Mouse (Mus musculus): Measurements from ENCODE around the gene Pla2r1. TPM values are rescaled to one million over a fixed set of nuclear protein-coding genes. Genes with fewer than 3 reads are reported as not detected.
A peak's percentile ranks its signal among the peaks of the same experiment; 100 is the strongest.

Pla2r1 gene
- polyA plus RNA-seq, 1 experiment from 2014 or later = 1.7 TPM

DNA sequence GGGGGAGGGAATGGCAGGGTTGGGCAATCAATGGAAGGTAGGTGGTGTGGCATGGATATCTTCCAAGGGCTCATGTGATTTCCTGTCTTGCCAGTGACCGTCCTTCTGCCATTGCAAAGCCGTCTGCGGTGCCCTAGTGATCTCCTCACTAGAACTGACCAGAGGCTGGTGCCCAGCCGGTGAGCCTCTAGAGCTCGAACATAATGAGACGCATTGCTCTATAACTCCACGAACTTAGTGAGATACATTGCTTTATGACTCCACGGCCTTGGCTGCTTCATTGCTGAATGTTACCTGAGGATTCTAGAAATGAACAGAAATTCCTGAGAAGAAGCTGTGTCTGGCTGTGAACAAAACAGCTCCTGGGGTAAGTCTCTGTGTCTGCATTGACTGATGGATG lies 12.8 kb downstream of the Pla2r1 start:
- ATAC-seq (ENCODE audit: insufficient read depth, low FRiP score, low read depth) = no peak
- Histone ChIP-seq H3K4me3 (replicated peaks) (no peak overlapping the region), H3K27ac (no peak overlapping the region), H3K9me3 (no peaks in the 10 kb centered on the region), H3K4me2 (no peak overlapping the region), H3K36me3 (no peaks in the 10 kb centered on the region), H3K4me1 (no peaks in the 10 kb centered on the region), H3K27me3 (replicated peaks) (no peaks in the 10 kb centered on the region), H3K9ac (no peak overlapping the region)
- WGBS = 85% methylated on average over 8 of the region's 8 CpGs

GRCm38 (mm10) chr2:60538710-60539109 lies 14.4 kb downstream of the Pla2r1 start:
- no peaks in the 10 kb centered on the region for H3K27me3 ChIP-seq (replicated peaks)
- no peak overlapping the region for H3K9ac ChIP-seq
- H3K9me3 ChIP-seq = no peaks in the 10 kb centered on the region
- 73% methylated on average over 5 of the region's 5 CpGs for WGBS
- H3K36me3 ChIP-seq = no peaks in the 10 kb centered on the region
- no peak for ATAC-seq (ENCODE audit: insufficient read depth, low FRiP score, low read depth)
- H3K4me1 ChIP-seq = no peaks in the 10 kb centered on the region
- H3K27ac ChIP-seq = no peak overlapping the region
- H3K4me3 ChIP-seq (replicated peaks) = no peak overlapping the region
- H3K4me2 ChIP-seq = no peak overlapping the region

GRCm38 (mm10) chr2:60538274-60538673 lies 14.8 kb downstream of the Pla2r1 start:
- Histone ChIP-seq H3K36me3 (no peaks in the 10 kb centered on the region), H3K4me1 (no peaks in the 10 kb centered on the region), H3K27me3 (replicated peaks) (no peaks in the 10 kb centered on the region), H3K9me3 (no peaks in the 10 kb centered on the region), H3K4me3 (replicated peaks) (no peak overlapping the region), H3K4me2 (no peak overlapping the region), H3K9ac (no peak overlapping the region), H3K27ac (no peak overlapping the region)
- WGBS = 77% methylated on average over 4 of the region's 4 CpGs
- ATAC-seq (ENCODE audit: insufficient read depth, low FRiP score, low read depth) = no peak

DNA sequence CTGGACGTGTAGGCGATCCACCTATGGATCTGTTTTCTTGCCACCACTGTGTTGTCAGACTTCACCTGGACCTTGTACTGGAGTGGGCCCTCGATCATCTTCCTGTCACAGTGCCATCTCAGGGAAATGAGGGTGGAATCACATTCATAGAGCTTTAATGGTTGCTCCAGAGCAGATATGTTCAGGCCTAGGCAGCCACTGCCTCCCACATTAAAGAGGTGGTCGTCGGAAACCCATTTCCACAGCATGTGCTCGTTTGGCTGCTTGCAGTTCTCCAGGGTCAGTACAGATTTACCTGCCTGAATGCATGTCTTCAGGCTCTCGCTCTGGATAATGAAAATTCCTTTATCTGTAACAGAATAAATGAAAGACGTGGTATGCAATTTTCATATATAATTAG lies 18.4 kb downstream of the Pla2r1 start:
- H3K4me2 ChIP-seq = no peak overlapping the region
- no peak overlapping the region for H3K4me3 ChIP-seq (replicated peaks)
- H3K9me3 ChIP-seq = no peaks in the 10 kb centered on the region
- H3K9ac ChIP-seq = no peak overlapping the region
- no peaks in the 10 kb centered on the region for H3K36me3 ChIP-seq
- no peak for ATAC-seq (ENCODE audit: insufficient read depth, low FRiP score, low read depth)
- WGBS = 81% methylated on average over 8 of the region's 8 CpGs
- H3K27ac ChIP-seq = no peak overlapping the region
- no peaks in the 10 kb centered on the region for H3K4me1 ChIP-seq
- H3K27me3 ChIP-seq (replicated peaks) = no peaks in the 10 kb centered on the region

GRCm38 (mm10) chr2:60533026-60533425 lies 20.1 kb downstream of the Pla2r1 start:
- Histone ChIP-seq H3K9me3 (no peaks in the 10 kb centered on the region), H3K9ac (no peak overlapping the region), H3K27me3 (replicated peaks) (no peaks in the 10 kb centered on the region), H3K4me1 (no peaks in the 10 kb centered on the region), H3K27ac (no peak overlapping the region), H3K4me2 (no peak overlapping the region), H3K36me3 (no peaks in the 10 kb centered on the region), H3K4me3 (replicated peaks) (no peak overlapping the region)
- no peak for ATAC-seq (ENCODE audit: insufficient read depth, low FRiP score, low read depth)
- WGBS = 73% methylated on average over 3 of the region's 3 CpGs

DNA sequence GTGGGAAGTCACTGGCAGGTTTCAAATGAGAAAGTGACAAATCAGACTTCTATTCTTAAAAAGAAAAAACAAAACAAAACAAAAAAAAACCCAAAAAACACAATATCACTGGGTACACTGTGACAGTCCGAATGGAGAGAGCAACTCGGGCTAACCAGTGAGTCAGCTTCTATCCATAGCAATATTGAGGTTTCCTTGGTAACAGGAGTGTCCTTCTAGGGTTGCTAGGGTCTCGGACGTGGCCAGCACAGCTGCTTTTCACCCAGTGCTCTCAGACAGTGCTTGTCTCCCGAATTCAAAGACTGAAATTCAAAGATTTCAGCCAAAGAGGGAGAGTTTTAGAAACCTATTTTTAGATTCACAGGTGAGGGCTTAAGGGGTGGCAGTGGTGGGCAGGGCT lies 20.6 kb downstream of the Pla2r1 start:
- H3K9me3 ChIP-seq = no peaks in the 10 kb centered on the region
- no peaks in the 10 kb centered on the region for H3K4me1 ChIP-seq
- H3K36me3 ChIP-seq = no peaks in the 10 kb centered on the region
- WGBS = 58% methylated on average over 5 of the region's 5 CpGs
- no peak overlapping the region for H3K4me2 ChIP-seq
- no peak overlapping the region for H3K9ac ChIP-seq
- H3K4me3 ChIP-seq (replicated peaks) = no peak overlapping the region
- no peaks in the 10 kb centered on the region for H3K27me3 ChIP-seq (replicated peaks)
- H3K27ac ChIP-seq = no peak overlapping the region
- ATAC-seq (ENCODE audit: insufficient read depth, low FRiP score, low read depth) = no peak

GRCm38 (mm10) chr2:60515817-60516216 lies 37.3 kb downstream of the Pla2r1 start:
- no peaks in the 10 kb centered on the region; the same call in 1 of the 2 replicates for H3K4me1 ChIP-seq
- WGBS = 34% methylated on average over 8 of the region's 8 CpGs
- H3K9ac ChIP-seq = no peak overlapping the region
- H3K27me3 ChIP-seq (replicated peaks) = no peaks in the 10 kb centered on the region
- peak overlapping the region; percentile 34 for H3K4me2 ChIP-seq
- H3K4me3 ChIP-seq (replicated peaks) = no peak overlapping the region
- no peak overlapping the region for H3K27ac ChIP-seq
- no peaks in the 10 kb centered on the region for H3K36me3 ChIP-seq
- 0 out of 2 replicates have a peak, but pooled peaks have one; percentile 39 for ATAC-seq (ENCODE audit: insufficient read depth, low FRiP score, low read depth)
- no peaks in the 10 kb centered on the region for H3K9me3 ChIP-seq

DNA sequence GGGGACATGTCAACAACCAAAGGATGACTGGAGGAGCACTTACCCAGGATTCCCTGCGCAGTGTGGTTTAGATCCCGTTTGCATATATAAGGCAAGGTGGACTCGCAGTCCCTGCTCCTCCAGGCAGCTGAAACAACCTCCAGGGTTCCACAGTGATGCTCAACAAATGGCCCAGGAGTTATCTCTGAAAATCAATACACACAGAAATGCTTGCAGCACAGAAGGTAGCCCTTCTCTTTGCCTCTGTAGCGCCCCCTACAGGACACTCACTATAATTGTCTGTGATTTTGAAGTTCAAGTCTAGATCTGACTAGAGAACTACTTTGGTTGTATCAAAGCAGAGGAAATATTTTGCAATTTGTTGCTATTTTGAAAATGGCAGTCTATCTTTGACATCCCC lies 38.2 kb downstream of the Pla2r1 start:
- Histone ChIP-seq H3K27me3 (replicated peaks) (no peaks in the 10 kb centered on the region), H3K36me3 (no peaks in the 10 kb centered on the region), H3K4me2 (no peak overlapping the region), H3K9ac (no peak overlapping the region), H3K27ac (no peak overlapping the region), H3K4me1 (no peaks in the 10 kb centered on the region; the same call in 1 of the 2 replicates), H3K4me3 (replicated peaks) (no peak overlapping the region), H3K9me3 (no peaks in the 10 kb centered on the region)
- 72% methylated on average over 4 of the region's 4 CpGs for WGBS
- no peak for ATAC-seq (ENCODE audit: insufficient read depth, low FRiP score, low read depth)

GRCm38 (mm10) chr2:60510718-60511117 lies 42.4 kb downstream of the Pla2r1 start:
- no peak overlapping the region for H3K9ac ChIP-seq
- no peaks in the 10 kb centered on the region for H3K27me3 ChIP-seq (replicated peaks)
- H3K4me1 ChIP-seq = no peaks in the 10 kb centered on the region; the same call in 1 of the 2 replicates
- H3K9me3 ChIP-seq = no peaks in the 10 kb centered on the region
- H3K4me2 ChIP-seq = no peak overlapping the region
- no peak overlapping the region for H3K27ac ChIP-seq
- H3K4me3 ChIP-seq (replicated peaks) = no peak overlapping the region
- 94% methylated on average over 1 of the region's 1 CpGs for WGBS
- H3K36me3 ChIP-seq = no peaks in the 10 kb centered on the region
- 0 out of 2 replicates have a peak, but pooled peaks have one; percentile 39 for ATAC-seq (ENCODE audit: insufficient read depth, low FRiP score, low read depth)

DNA sequence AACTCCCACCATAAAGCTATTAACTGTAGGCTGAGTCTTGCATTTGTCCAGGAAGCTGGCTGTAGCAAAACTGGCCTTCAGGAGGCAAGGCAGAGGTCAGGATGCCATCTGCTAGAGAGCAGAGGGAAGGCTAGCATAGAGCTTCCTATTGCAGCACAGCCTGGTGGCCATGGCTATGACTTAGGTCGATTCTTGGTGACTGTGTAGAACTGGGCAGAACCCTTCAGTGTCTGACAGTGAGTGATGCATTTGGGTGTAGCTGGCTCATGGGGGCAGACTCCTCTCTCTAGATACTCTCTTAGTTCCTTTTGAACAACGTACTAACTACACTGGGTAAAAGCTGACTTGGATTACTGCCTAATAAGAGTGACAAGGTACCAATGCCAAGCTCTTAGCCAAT lies 48.0 kb downstream of the Pla2r1 start:
- Histone ChIP-seq H3K27me3 (replicated peaks) (no peaks in the 10 kb centered on the region), H3K27ac (no peak overlapping the region), H3K9me3 (no peaks in the 10 kb centered on the region), H3K4me1 (no peaks in the 10 kb centered on the region), H3K9ac (no peak overlapping the region), H3K4me3 (replicated peaks) (no peak overlapping the region), H3K4me2 (no peak overlapping the region), H3K36me3 (no peaks in the 10 kb centered on the region)
- no peak for ATAC-seq (ENCODE audit: insufficient read depth, low FRiP score, low read depth)
- 37% methylated on average over 2 of the region's 2 CpGs for WGBS

DNA sequence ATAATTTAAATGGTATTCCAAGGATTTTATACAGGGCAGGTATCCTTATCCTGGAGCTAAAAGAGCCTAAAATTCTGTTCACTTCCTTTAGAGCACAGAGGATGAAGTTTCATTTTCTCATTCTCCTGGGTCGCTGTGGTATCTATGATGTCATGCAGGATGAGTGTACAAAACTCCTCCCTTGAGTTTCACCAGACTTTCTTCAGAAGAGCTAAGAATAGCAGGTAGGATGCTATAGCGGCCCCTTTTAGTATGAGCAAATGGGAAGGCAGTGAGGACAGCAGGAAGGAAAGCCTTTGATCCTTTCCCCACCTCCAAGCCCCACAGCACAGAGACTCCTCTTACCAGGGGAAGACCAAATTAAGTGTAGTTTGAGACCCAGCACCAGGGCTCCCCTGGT lies 48.4 kb downstream of the Pla2r1 start:
- H3K9ac ChIP-seq = no peak overlapping the region
- no peak overlapping the region for H3K27ac ChIP-seq
- 43% methylated on average over 2 of the region's 2 CpGs for WGBS
- H3K36me3 ChIP-seq = no peaks in the 10 kb centered on the region
- no peaks in the 10 kb centered on the region for H3K27me3 ChIP-seq (replicated peaks)
- H3K9me3 ChIP-seq = no peaks in the 10 kb centered on the region
- no peak for ATAC-seq (ENCODE audit: insufficient read depth, low FRiP score, low read depth)
- H3K4me2 ChIP-seq = no peak overlapping the region
- no peaks in the 10 kb centered on the region for H3K4me1 ChIP-seq
- no peak overlapping the region for H3K4me3 ChIP-seq (replicated peaks)

GRCm38 (mm10) chr2:60503991-60504390 lies 49.1 kb downstream of the Pla2r1 start:
- no peaks in the 10 kb centered on the region for H3K9me3 ChIP-seq
- H3K4me3 ChIP-seq (replicated peaks) = no peak overlapping the region
- WGBS = 65% methylated on average over 4 of the region's 4 CpGs
- no peaks in the 10 kb centered on the region for H3K27me3 ChIP-seq (replicated peaks)
- ATAC-seq (ENCODE audit: insufficient read depth, low FRiP score, low read depth) = no peak
- no peak overlapping the region for H3K4me2 ChIP-seq
- H3K9ac ChIP-seq = no peak overlapping the region
- H3K27ac ChIP-seq = no peak overlapping the region
- H3K4me1 ChIP-seq = no peaks in the 10 kb centered on the region
- no peaks in the 10 kb centered on the region for H3K36me3 ChIP-seq

GRCm38 (mm10) chr2:60500583-60501116 lies 52.5 kb downstream of the Pla2r1 start:
- no peaks in the 10 kb centered on the region for H3K4me1 ChIP-seq

More at GRCm38 (mm10) chr2:60500583-60501116, 52.5 kb downstream of the Pla2r1 start:
- H3K9ac ChIP-seq = no peak overlapping the region
- ATAC-seq (ENCODE audit: insufficient read depth, low FRiP score, low read depth) = no peak
- H3K4me3 ChIP-seq (replicated peaks) = no peak overlapping the region
- no peaks in the 10 kb centered on the region for H3K9me3 ChIP-seq
- H3K27me3 ChIP-seq (replicated peaks) = no peaks in the 10 kb centered on the region
- WGBS = 71% methylated on average over 1 of the region's 1 CpGs
- no peak overlapping the region for H3K4me2 ChIP-seq
- H3K36me3 ChIP-seq = no peaks in the 10 kb centered on the region
- H3K27ac ChIP-seq = no peak overlapping the region

All from stomach, embryonic 15.5 days (tissue).